Mouse (Mus musculus) R1 (cell line): ENCODE data around the gene Tgm2.

Source experiments
- DNase-seq: peaks from one replicate; pipeline ENCODE4 v3.0.0-alpha.2; 2018; ENCODE audit warnings: low read depth, low spot score

Gene Tgm2

GRCm38 (mm10) chr2:158167496-158168205, 21.4 kb upstream of the Tgm2 start:
- no peak for DNase-seq

GRCm38 (mm10) chr2:158166628-158167027, 20.4 kb upstream of the Tgm2 start:
- DNase-seq = no peak

GRCm38 (mm10) chr2:158165776-158166175, 19.5 kb upstream of the Tgm2 start:
- no peak for DNase-seq

GRCm38 (mm10) chr2:158163034-158163433, 16.8 kb upstream of the Tgm2 start:
- no peak for DNase-seq

- no peak for DNase-seq
These were observed 15.5 kb upstream of the Tgm2 start for GRCm38 (mm10) chr2:158161761-158162160.

- no peak for DNase-seq
These were observed 13.4 kb upstream of the Tgm2 start for GRCm38 (mm10) chr2:158159376-158160235.

- DNase-seq = no peak
These were observed 11.4 kb upstream of the Tgm2 start for GRCm38 (mm10) chr2:158157654-158158053.

GRCm38 (mm10) chr2:158156487-158156886, 10.3 kb upstream of the Tgm2 start:
- DNase-seq = no peak

GRCm38 (mm10) chr2:158155615-158156014, 9.4 kb upstream of the Tgm2 start:
- no peak for DNase-seq

GRCm38 (mm10) chr2:158155101-158155500, 8.9 kb upstream of the Tgm2 start:
- DNase-seq = peak; percentile 92

- peak; percentile 90 for DNase-seq
These were observed 8.4 kb upstream of the Tgm2 start for GRCm38 (mm10) chr2:158154641-158155040.

GRCm38 (mm10) chr2:158153728-158154343, 7.6 kb upstream of the Tgm2 start:
- peak; percentile 86 for DNase-seq

GRCm38 (mm10) chr2:158152685-158153309, 6.6 kb upstream of the Tgm2 start:
- DNase-seq = peak; percentile 92

- peak; percentile 63 for DNase-seq
These were observed 4.8 kb upstream of the Tgm2 start for GRCm38 (mm10) chr2:158151077-158151476.

GRCm38 (mm10) chr2:158146971-158147370, 735 bp upstream of the Tgm2 start:
- DNase-seq = no peak

- no peak for DNase-seq
These were observed 639 bp downstream of the Tgm2 start for GRCm38 (mm10) chr2:158145528-158146065.

GRCm38 (mm10) chr2:158144750-158145527, 1.3 kb downstream of the Tgm2 start:
- DNase-seq = no peak

GRCm38 (mm10) chr2:158144263-158144662, 2.0 kb downstream of the Tgm2 start:
- no peak for DNase-seq

- no peak for DNase-seq
These were observed 2.4 kb downstream of the Tgm2 start for GRCm38 (mm10) chr2:158143816-158144215.

- DNase-seq = no peak
These were observed 3.3 kb downstream of the Tgm2 start for GRCm38 (mm10) chr2:158142981-158143380.
